Mouse (Mus musculus) olfactory bulb, adult 2 months (tissue): ENCODE data around the gene Hspb6.

ENCODE experiments used
- CTCF ChIP-seq: fragments of 200-500 bp; IDR thresholded peaks from 2 replicates; pipeline ENCODE4 v1.5.1; 2012; ENCODE audit warnings: low read depth, mild to moderate bottlenecking, low read length, moderate library complexity; ENCODE audit not compliant: insufficient read depth
- POLR2A ChIP-seq: fragments of 200-500 bp; IDR thresholded peaks from 2 replicates; pipeline ENCODE4 v1.6.1; 2012; ENCODE audit warnings: mild to moderate bottlenecking, low read depth, low read length, moderate library complexity; ENCODE audit not compliant: insufficient read depth

- TF ChIP-seq CTCF (no peak), POLR2A (no peak)
Observed at GRCm38 (mm10) chr7:30588676-30589434, 36.9 kb downstream of the Hspb6 start, which contains the start of gene Kmt2b.
